Mouse (Mus musculus) brain, embryonic 14.5 days (tissue): ENCODE results near the gene Dnmbp. TPM values are rescaled to one million over a fixed set of nuclear protein-coding genes. Genes with fewer than 3 reads are reported as not detected.

Experiments used
- DNase-seq: peaks from one replicate; pipeline ENCODE4 v3.0.0-alpha.2; 2011; ENCODE audit warnings: low read depth
- CTCF ChIP-seq: fragments of 200-500 bp; IDR thresholded peaks from 2 replicates; pipeline ENCODE4 v1.5.1; 2012; ENCODE audit warnings: inconsistent platforms, mild to moderate bottlenecking, moderate library complexity, borderline replicate concordance; ENCODE audit not compliant: insufficient read depth, insufficient read length; ENCODE audit errors: extremely low read depth
- POLR2A ChIP-seq: fragments of 200-500 bp; IDR thresholded peaks from 2 replicates; pipeline ENCODE4 v1.6.1; 2012; ENCODE audit warnings: mild to moderate bottlenecking, inconsistent platforms, borderline replicate concordance; ENCODE audit not compliant: poor library complexity, insufficient read depth, insufficient read length, severe bottlenecking; ENCODE audit errors: extremely low read depth
- polyA plus RNA-seq: library from polyadenylated mRNA; depleted of rRNA; stranded (reverse); fragments of >200 nt; gene quantifications from 2 replicates; pipeline ENCODE4 v1.2.3, GENCODE M21; 2012

Dnmbp gene
- polyA plus RNA-seq, 1 experiment: 16.1 TPM

- DNase-seq: no peak
- TF ChIP-seq CTCF: no peak
- no peak for TF ChIP-seq POLR2A
Observed at GRCm38 (mm10) chr19:43919841-43920240, 20.1 kb downstream of the Dnmbp start.

GRCm38 (mm10) chr19:43918834-43919233 is 21.2 kb downstream of the Dnmbp start:
- no peak for TF ChIP-seq POLR2A

GRCm38 (mm10) chr19:43917763-43918162 is 22.2 kb downstream of the Dnmbp start:
- no peak for DNase-seq
- TF ChIP-seq POLR2A (no peak), CTCF (no peak)

More at GRCm38 (mm10) chr19:43918834-43919233, 21.2 kb downstream of the Dnmbp start:
- DNase-seq: no peak

GRCm38 (mm10) chr19:43917406-43917691 is 22.6 kb downstream of the Dnmbp start:
- TF ChIP-seq POLR2A (no peak), CTCF (no peak)
- DNase-seq: no peak

GRCm38 (mm10) chr19:43916586-43917405 is 23.2 kb downstream of the Dnmbp start:
- no peak for TF ChIP-seq POLR2A
- TF ChIP-seq CTCF: no peak
- DNase-seq: no peak

- TF ChIP-seq POLR2A (no peak), CTCF (no peak)
- DNase-seq: no peak
Observed at GRCm38 (mm10) chr19:43915431-43915830, 24.6 kb downstream of the Dnmbp start.

- DNase-seq: no peak
- TF ChIP-seq POLR2A (no peak), CTCF (no peak)
Observed at GRCm38 (mm10) chr19:43914986-43915385, 25.0 kb downstream of the Dnmbp start.

- TF ChIP-seq POLR2A: no peak
- DNase-seq: no peak
Observed at GRCm38 (mm10) chr19:43912775-43913486, 27.1 kb downstream of the Dnmbp start.

GRCm38 (mm10) chr19:43906492-43906891 is 33.5 kb downstream of the Dnmbp start:
- no peak for TF ChIP-seq CTCF
- no peak for TF ChIP-seq POLR2A
- no peak for DNase-seq

- TF ChIP-seq POLR2A (no peak), CTCF (peak; percentile 56; the same call in 1 of the 2 replicates)
- peak; percentile 39 for DNase-seq
Observed at GRCm38 (mm10) chr19:43905985-43906384, 34.0 kb downstream of the Dnmbp start.

- TF ChIP-seq POLR2A (no peak), CTCF (no peak)
- peak; percentile 28 for DNase-seq
Observed at GRCm38 (mm10) chr19:43905136-43905535, 34.9 kb downstream of the Dnmbp start.

- no peak for DNase-seq
- TF ChIP-seq POLR2A (no peak), CTCF (no peak)
Observed at GRCm38 (mm10) chr19:43904327-43904726, 35.7 kb downstream of the Dnmbp start.

GRCm38 (mm10) chr19:43902887-43903286 is 37.1 kb downstream of the Dnmbp start:
- DNase-seq: no peak
- TF ChIP-seq POLR2A (no peak), CTCF (no peak)
